Mouse (Mus musculus): ENCODE measurements around the gene Anpep.
A peak's percentile ranks its signal among the peaks of the same experiment; 100 is the strongest.

The Anpep gene

GRCm38 (mm10) chr7:79860811-79861210, at the start of gene Anpep:
Anpep (minus strand) TSS chr7:79861059.
- DNase-seq (ENCODE audit: low spot score in 2 of 2) = no peak

- DNase-seq (ENCODE audit: low spot score in 2 of 2) = no peak
Measured at GRCm38 (mm10) chr7:79907356-79907755, 46.5 kb upstream of the Anpep start.

GRCm38 (mm10) chr7:79906914-79907313, 46.1 kb upstream of the Anpep start:
- DNase-seq (ENCODE audit: low spot score in 2 of 2) = no peak

GRCm38 (mm10) chr7:79905193-79905592, 44.3 kb upstream of the Anpep start:
- DNase-seq (ENCODE audit: low spot score in 2 of 2) = no peak

GRCm38 (mm10) chr7:79903160-79903792, 42.4 kb upstream of the Anpep start:
- DNase-seq (ENCODE audit: low spot score in 2 of 2) = peak in 1 of 2 experiments; percentile 18

- peak in 1 of 2 experiments; percentile 27 for DNase-seq (ENCODE audit: low spot score in 2 of 2)
Measured at GRCm38 (mm10) chr7:79900753-79901152, 39.9 kb upstream of the Anpep start.

GRCm38 (mm10) chr7:79895225-79895624, 34.4 kb upstream of the Anpep start:
- no peak for DNase-seq (ENCODE audit: low spot score in 2 of 2)

GRCm38 (mm10) chr7:79894790-79895189, 33.9 kb upstream of the Anpep start:
- no peak for DNase-seq (ENCODE audit: low spot score in 2 of 2)

GRCm38 (mm10) chr7:79892576-79893428, 31.9 kb upstream of the Anpep start:
- no peak for DNase-seq (ENCODE audit: low spot score in 2 of 2)

GRCm38 (mm10) chr7:79890436-79891221, 29.8 kb upstream of the Anpep start:
- DNase-seq (ENCODE audit: low spot score in 2 of 2) = no peak

GRCm38 (mm10) chr7:79888603-79889002, 27.7 kb upstream of the Anpep start:
- DNase-seq (ENCODE audit: low spot score in 2 of 2) = no peak

- no peak for DNase-seq (ENCODE audit: low spot score in 2 of 2)
Measured at GRCm38 (mm10) chr7:79883613-79884334, 22.9 kb upstream of the Anpep start.

- no peak for DNase-seq (ENCODE audit: low spot score in 2 of 2)
Measured at GRCm38 (mm10) chr7:79881901-79882300, 21.0 kb upstream of the Anpep start.

GRCm38 (mm10) chr7:79880998-79881397, 20.1 kb upstream of the Anpep start:
- DNase-seq (ENCODE audit: low spot score in 2 of 2) = no peak

GRCm38 (mm10) chr7:79880033-79880432, 19.2 kb upstream of the Anpep start:
- DNase-seq (ENCODE audit: low spot score in 2 of 2) = no peak

- no peak for DNase-seq (ENCODE audit: low spot score in 2 of 2)
Measured at GRCm38 (mm10) chr7:79878455-79879025, 17.7 kb upstream of the Anpep start.

- DNase-seq (ENCODE audit: low spot score in 2 of 2) = no peak
Measured at GRCm38 (mm10) chr7:79873407-79873806, 12.5 kb upstream of the Anpep start.

GRCm38 (mm10) chr7:79871797-79872345, 11.0 kb upstream of the Anpep start:
- DNase-seq (ENCODE audit: low spot score in 2 of 2) = no peak

- no peak for DNase-seq (ENCODE audit: low spot score in 2 of 2)
Measured at GRCm38 (mm10) chr7:79869072-79869719, 8.3 kb upstream of the Anpep start.

- DNase-seq (ENCODE audit: low spot score in 2 of 2) = no peak
Measured at GRCm38 (mm10) chr7:79868475-79868874, 7.6 kb upstream of the Anpep start.

Data from spleen, postnatal 4 days (tissue).